Mouse (Mus musculus) left cerebral cortex, postnatal 25 days (tissue): ENCODE data around the gene Pdxp. TPM values are rescaled to one million over a fixed set of nuclear protein-coding genes. Genes with fewer than 3 reads are reported as not detected.
"Not testable (repeated sequence)": the region's sequence is repeated elsewhere in the genome, so short reads cannot be mapped to it uniquely, and the experiment has no call there.

Experiments used
- DNase-seq, 2 experiments: peaks; one replicate each; pipeline ENCODE4 v3.0.0; 2022; ENCODE audit warnings: low spot score in 2 of 2, mixed read lengths in 1 of 2
- intact Hi-C: fragments of 180-260 bp; cut with DNase I; formaldehyde crosslinking; loops from one replicate; pipeline ENCODE4 v1.15.1; 2025
- total RNA-seq, 2 experiments: library from RNA; stranded (reverse); gene quantifications; 2 replicates each; pipeline ENCODE4 v1.2.3; 2021

Pdxp gene
- total RNA-seq: 100 to 1,000 TPM; 165 to 180 TPM

GRCm38 (mm10) chr15:78913632-78914090, at the start of gene Pdxp:
Gene Pdxp, plus strand, starts transcription at chr15:78913919.
- intact Hi-C loops: no loop called here
- peak; percentile 96 to 99 for DNase-seq

- no peak for DNase-seq
- intact Hi-C loops: no loop called here
Measured at GRCm38 (mm10) chr15:78868398-78868797, 45.3 kb upstream of the Pdxp start.

- no peak for DNase-seq
- intact Hi-C loops: loop anchor here (1.0 kb wide), 1 partner anchor 43 kb away; no protein-coding TSS in a partner anchor
Measured at GRCm38 (mm10) chr15:78868826-78869233, 44.9 kb upstream of the Pdxp start.

- intact Hi-C loops: loop anchor here (1.0 kb wide), 1 partner anchor 43 kb away; no protein-coding TSS in a partner anchor
- peak; percentile 38 to 42 for DNase-seq
Measured at GRCm38 (mm10) chr15:78869775-78870174, 43.9 kb upstream of the Pdxp start.

- DNase-seq: no peak
- intact Hi-C loops: no loop called here
Measured at GRCm38 (mm10) chr15:78872021-78872608, 41.6 kb upstream of the Pdxp start.

- intact Hi-C loops: no loop called here
- DNase-seq: no peak
Measured at GRCm38 (mm10) chr15:78873803-78874435, 39.8 kb upstream of the Pdxp start.

GRCm38 (mm10) chr15:78874989-78875388, 38.7 kb upstream of the Pdxp start:
- no peak for DNase-seq
- intact Hi-C loops: no loop called here

- DNase-seq: no peak
- intact Hi-C loops: no loop called here
Measured at GRCm38 (mm10) chr15:78875537-78875936, 38.2 kb upstream of the Pdxp start.

- peak; percentile 72 to 85 for DNase-seq
- intact Hi-C loops: no loop called here
Measured at GRCm38 (mm10) chr15:78876258-78876696, 37.4 kb upstream of the Pdxp start.

GRCm38 (mm10) chr15:78876991-78877809, 36.5 kb upstream of the Pdxp start, which contains the start of gene Gga1:
Gene Gga1, plus strand, starts transcription at chr15:78877190.
- peak; percentile 97 to 98 for DNase-seq
- intact Hi-C loops: loop anchor here (1.0 kb wide), 1 partner anchor 35 kb away; no protein-coding TSS in a partner anchor

- no peak for DNase-seq
- intact Hi-C loops: loop anchor here (1.0 to 2.0 kb wide), 2 partner anchors 23 to 34 kb away; no protein-coding TSS in a partner anchor
Measured at GRCm38 (mm10) chr15:78877810-78878390, 35.8 kb upstream of the Pdxp start.

GRCm38 (mm10) chr15:78878792-78879516, 34.8 kb upstream of the Pdxp start:
- intact Hi-C loops: loop anchor here (2.0 kb wide), 1 partner anchor 22 kb away; no protein-coding TSS in a partner anchor
- not testable (repeated sequence) for DNase-seq

- DNase-seq: no peak
Measured at GRCm38 (mm10) chr15:78880432-78880831, 33.3 kb upstream of the Pdxp start.

GRCm38 (mm10) chr15:78881828-78882227, 31.9 kb upstream of the Pdxp start:
- DNase-seq: no peak
- intact Hi-C loops: no loop called here

More at GRCm38 (mm10) chr15:78880432-78880831, 33.3 kb upstream of the Pdxp start:
- intact Hi-C loops: no loop called here

GRCm38 (mm10) chr15:78889401-78889853, 24.3 kb upstream of the Pdxp start:
- intact Hi-C loops: no loop called here
- no peak for DNase-seq

GRCm38 (mm10) chr15:78892440-78892839, 21.3 kb upstream of the Pdxp start:
- intact Hi-C loops: no loop called here
- DNase-seq: no peak

- DNase-seq: no peak
- intact Hi-C loops: no loop called here
Measured at GRCm38 (mm10) chr15:78894726-78895125, 19.0 kb upstream of the Pdxp start.

- intact Hi-C loops: no loop called here
- DNase-seq: no peak
Measured at GRCm38 (mm10) chr15:78895741-78896140, 18.0 kb upstream of the Pdxp start.

GRCm38 (mm10) chr15:78896149-78896548, 17.6 kb upstream of the Pdxp start:
- DNase-seq: no peak
- intact Hi-C loops: no loop called here
